Mouse (Mus musculus): ENCODE results near the gene C3.
A peak's percentile ranks its signal among the peaks of the same experiment; 100 is the strongest.

C3 gene

GRCm38 (mm10) chr17:57249186-57250181 lies 21.5 kb upstream of the C3 start, which contains the start of gene Trip10:
TSS of gene Trip10 (plus strand) at chr17:57249455.
- DNase-seq (ENCODE audit: low spot score) = peak; percentile 92

GRCm38 (mm10) chr17:57248771-57249170 lies 20.8 kb upstream of the C3 start:
- no peak for DNase-seq (ENCODE audit: low spot score)

GRCm38 (mm10) chr17:57248201-57248699 lies 20.3 kb upstream of the C3 start, which contains the start of gene Gpr108:
TSS of gene Gpr108 (minus strand) at chr17:57248446.
- peak; percentile 78 for DNase-seq (ENCODE audit: low spot score)

- peak; percentile 95 for DNase-seq (ENCODE audit: low spot score)
Measured at GRCm38 (mm10) chr17:57247393-57248200, 19.7 kb upstream of the C3 start.

GRCm38 (mm10) chr17:57246663-57247392 lies 18.9 kb upstream of the C3 start:
- no peak for DNase-seq (ENCODE audit: low spot score)

DNA sequence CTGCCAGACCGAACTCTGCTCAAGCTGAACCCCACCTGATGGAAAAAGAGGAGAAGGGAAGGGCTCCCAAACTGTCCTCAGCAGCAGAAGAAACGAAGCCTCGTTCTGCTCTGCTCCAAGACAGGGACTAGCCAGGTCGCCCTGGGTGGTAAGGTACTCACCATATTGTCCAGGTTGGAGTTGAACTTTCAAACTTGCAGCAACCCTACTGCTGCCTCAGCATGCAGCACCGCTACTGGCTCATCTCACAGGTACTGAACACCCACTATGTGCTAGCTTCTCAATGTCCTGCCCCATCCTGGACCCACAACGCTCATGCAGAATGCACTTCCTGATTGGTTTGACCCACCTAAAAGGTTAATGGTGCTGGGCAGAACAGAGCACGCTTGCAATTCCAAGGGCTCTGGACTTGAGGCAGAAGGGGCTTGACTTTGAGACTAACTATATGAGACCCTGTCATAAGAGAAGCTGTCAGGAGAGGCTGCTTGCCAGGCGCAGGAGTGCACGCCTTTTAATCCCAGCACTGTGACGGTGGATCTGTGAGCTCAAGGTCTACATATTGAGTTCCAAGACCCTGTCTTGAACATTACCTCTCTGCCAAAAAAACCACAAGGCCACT lies 17.5 kb upstream of the C3 start:
- DNase-seq (ENCODE audit: low spot score) = no peak

- no peak for DNase-seq (ENCODE audit: low spot score)
Measured at GRCm38 (mm10) chr17:57243650-57244370, 15.9 kb upstream of the C3 start.

- no peak for DNase-seq (ENCODE audit: low spot score)
Measured at GRCm38 (mm10) chr17:57237181-57237580, 9.2 kb upstream of the C3 start.

DNA sequence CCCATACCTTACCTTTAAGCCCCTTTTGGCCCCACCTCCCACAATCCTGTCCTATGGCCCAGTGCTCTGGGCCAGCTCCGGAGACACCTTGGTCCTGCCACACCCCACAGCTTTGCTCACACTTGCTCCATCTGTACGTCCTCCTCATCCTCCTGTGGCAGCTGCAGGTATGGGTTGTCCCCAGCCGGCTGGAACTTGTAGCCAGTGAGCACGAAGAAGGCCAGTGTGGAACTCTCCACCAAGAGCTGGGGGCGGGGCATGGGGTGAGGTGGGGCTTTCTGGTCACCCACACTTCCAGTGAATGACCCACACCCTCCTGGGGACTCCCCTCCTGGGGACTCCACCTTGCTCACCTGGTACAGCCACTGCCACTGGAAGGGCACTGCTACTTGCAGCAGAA lies 7.9 kb upstream of the C3 start:
- DNase-seq (ENCODE audit: low spot score) = no peak

DNA sequence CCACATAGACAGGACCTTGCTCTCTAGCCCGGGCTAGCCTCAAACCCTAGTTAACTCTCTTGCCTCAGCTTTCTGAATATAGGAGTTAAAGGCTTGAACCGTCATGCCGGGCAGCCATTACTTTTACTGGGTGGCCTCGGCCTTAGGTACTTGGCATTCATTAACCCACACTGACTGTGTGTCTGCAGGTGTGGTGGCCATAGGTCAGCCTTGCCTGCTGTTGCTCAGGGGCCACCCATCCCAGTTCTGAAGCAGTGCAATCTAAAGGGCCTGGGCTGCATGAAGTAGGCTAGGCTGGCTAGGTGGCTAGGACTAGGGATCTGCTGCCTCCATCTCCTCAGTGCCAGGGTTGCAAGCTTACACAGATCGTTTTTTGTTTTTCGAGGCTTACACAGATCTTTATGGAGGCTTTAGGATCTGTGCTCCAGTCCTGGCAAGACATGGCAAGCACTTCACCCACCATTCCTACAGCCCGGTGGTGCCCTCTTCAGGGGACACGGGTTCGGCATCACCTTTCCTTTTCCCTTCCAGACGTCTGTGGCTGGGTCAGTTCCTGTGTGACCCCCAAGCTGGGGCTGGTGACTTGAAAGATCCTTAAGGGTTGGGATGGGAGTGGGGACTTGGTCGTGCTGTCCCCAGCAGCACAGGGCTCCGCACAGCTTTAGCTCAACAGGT lies 6.5 kb upstream of the C3 start:
- DNase-seq (ENCODE audit: low spot score) = no peak

- DNase-seq (ENCODE audit: low spot score) = no peak
Measured at GRCm38 (mm10) chr17:57233038-57233437, 5.1 kb upstream of the C3 start.

DNA sequence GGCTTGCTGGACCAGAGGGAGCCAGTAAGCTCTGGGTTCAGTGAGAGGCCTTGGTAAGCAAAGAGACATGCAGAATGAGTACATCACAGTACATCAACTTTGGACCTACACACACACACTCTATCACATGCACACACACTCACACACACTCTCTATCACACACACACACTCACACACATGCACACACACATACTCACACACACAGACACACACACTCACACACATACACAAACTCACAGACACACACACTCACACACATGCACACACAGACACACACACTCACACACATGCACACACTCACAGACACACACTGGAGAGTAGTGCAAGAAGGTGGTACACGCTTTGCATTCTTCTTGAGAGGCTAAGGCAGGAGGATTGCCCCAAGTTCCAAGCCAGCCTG lies 4.3 kb upstream of the C3 start:
- DNase-seq (ENCODE audit: low spot score) = no peak

- no peak for DNase-seq (ENCODE audit: low spot score)
Measured at GRCm38 (mm10) chr17:57231321-57231771, 3.4 kb upstream of the C3 start.

GRCm38 (mm10) chr17:57230728-57231125 lies 2.8 kb upstream of the C3 start:
- no peak for DNase-seq (ENCODE audit: low spot score)

DNA sequence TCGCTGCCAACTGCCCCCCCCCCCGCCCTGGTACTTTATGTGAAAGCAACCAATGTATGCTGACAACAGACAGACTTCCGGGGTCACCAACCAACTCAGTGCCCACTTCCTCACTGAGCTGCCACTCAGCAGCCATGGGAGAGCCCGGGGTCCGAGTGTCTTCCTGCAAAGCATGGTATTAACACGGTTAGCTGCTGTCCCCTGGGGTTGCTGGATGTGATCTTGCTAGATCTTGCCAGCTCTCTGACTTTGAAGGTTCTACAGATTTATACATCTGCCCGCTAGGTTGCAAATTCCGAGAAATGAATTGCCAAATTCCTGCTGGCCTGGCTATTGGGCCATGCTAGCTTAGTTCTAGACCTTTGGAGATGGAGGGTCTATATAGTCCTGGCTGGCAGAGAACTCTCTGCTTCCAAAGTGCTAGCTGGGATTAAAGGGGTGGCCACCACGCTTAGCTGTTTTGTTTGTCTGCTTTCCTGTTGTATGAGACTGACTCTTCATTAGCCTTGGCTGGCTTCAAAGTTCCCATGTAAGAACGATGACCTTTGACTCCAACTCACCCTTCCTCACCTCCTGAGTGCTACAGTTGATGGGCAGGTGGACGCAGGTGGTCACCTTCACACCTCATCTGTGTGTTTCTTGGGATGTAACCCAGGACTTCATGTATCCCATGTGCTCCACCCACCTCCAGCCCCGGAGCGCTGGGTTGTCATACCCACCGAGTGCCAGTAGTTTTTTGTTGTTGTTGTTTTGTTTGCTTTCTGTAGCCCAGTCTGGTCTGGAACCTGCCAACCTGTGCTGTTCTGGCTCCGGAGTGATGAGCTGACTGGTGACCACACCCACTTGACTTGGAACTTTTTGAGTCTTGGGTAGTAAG lies 2.2 kb upstream of the C3 start:
- DNase-seq (ENCODE audit: low spot score) = no peak

GRCm38 (mm10) chr17:57228873-57229272 lies 937 bp upstream of the C3 start:
- DNase-seq (ENCODE audit: low spot score) = no peak

- no peak for DNase-seq (ENCODE audit: low spot score)
Measured at GRCm38 (mm10) chr17:57227468-57227867, 468 bp downstream of the C3 start.

- DNase-seq (ENCODE audit: low spot score) = no peak
Measured at GRCm38 (mm10) chr17:57223313-57223712, 4.6 kb downstream of the C3 start.

- DNase-seq (ENCODE audit: low spot score) = no peak
Measured at GRCm38 (mm10) chr17:57221911-57222310, 6.0 kb downstream of the C3 start.

Measured in testis, postnatal 14 days (tissue).